Mouse (Mus musculus) myocyte (in vitro differentiated cells): ENCODE measurements at regions not wholly inside any gene's neighbourhood (a gene's known extent, or its start where the extent isn't known, plus 50 kb on each side); places are given as distances from the start of the nearest gene placed in this dataset.

ENCODE experiments used
- CEBPB ChIP-seq: IDR thresholded peaks from 2 replicates; pipeline ENCODE4 v1.6.1; 2011; ENCODE audit warnings: mild to moderate bottlenecking, moderate library complexity; ENCODE audit not compliant: poor library complexity, insufficient read depth, severe bottlenecking
- E2F4 ChIP-seq: IDR thresholded peaks from one replicate; pipeline ENCODE4 v1.6.1; 2011; ENCODE audit warnings: mild to moderate bottlenecking, control low read depth, moderate library complexity; ENCODE audit not compliant: insufficient read depth
- MYOD1 ChIP-seq, 3 experiments: IDR thresholded peaks; one replicate each; pipeline ENCODE4 v1.6.1; 2011; ENCODE audit warnings: control low read depth in 2 of 3, low read depth in 2 of 3, mild to moderate bottlenecking in 2 of 3, moderate library complexity in 1 of 3; ENCODE audit not compliant: insufficient read length in 2 of 3, control insufficient read depth in 1 of 3
- POLR2A ChIP-seq: IDR thresholded peaks from one replicate; pipeline ENCODE4 v1.6.1; 2011; ENCODE audit warnings: low read depth, mild to moderate bottlenecking, control low read depth, moderate library complexity; ENCODE audit not compliant: insufficient read length
- POLR2AphosphoS2 ChIP-seq: IDR thresholded peaks from one replicate; pipeline ENCODE4 v1.6.1; 2011; ENCODE audit warnings: low read depth, control low read depth; ENCODE audit not compliant: insufficient read length
- REST ChIP-seq: IDR thresholded peaks from one replicate; pipeline ENCODE4 v1.6.1; 2011; ENCODE audit warnings: mild to moderate bottlenecking, control low read depth, moderate library complexity; ENCODE audit not compliant: insufficient read depth, insufficient read length
- SRF ChIP-seq: IDR thresholded peaks from one replicate; pipeline ENCODE4 v1.6.1; 2011; ENCODE audit warnings: low read depth; ENCODE audit not compliant: control insufficient read depth, insufficient read length
- TCF12 ChIP-seq: IDR thresholded peaks from one replicate; pipeline ENCODE4 v1.6.1; 2011; ENCODE audit warnings: mild to moderate bottlenecking, control low read depth; ENCODE audit not compliant: poor library complexity, insufficient read depth, severe bottlenecking

DNA sequence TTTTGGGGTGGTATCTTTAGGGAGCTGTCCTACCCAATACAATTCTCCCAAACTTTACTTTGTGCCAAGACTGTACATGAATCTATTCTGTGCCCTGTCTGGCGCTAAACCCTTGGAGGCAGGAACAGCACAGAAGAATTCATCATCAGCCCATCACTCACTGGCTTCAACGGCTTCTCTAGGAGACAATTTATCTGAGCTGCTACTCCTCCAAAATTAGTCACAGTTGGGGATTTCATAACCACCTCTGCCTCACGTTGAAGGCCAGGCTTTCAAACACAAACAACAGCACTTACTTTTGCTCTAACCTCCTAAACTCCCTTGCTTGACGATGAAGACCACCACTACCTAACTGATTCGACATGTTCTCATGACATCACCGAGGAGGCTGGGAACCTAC, 95.1 kb upstream of the E2f7 start:
- TF ChIP-seq TCF12, result no peak
- no peak for TF ChIP-seq E2F4
- TF ChIP-seq POLR2AphosphoS2, result no peak
- no peak for TF ChIP-seq POLR2A
- TF ChIP-seq REST, result no peak
- no peak for TF ChIP-seq CEBPB
- no peak for TF ChIP-seq MYOD1 (IDR thresholded peaks at IDR 0.05; ENCODE audit: control insufficient read depth in 1 of 3, insufficient read length in 2 of 3, low read depth in 2 of 3)
- no peak for TF ChIP-seq SRF
